Mouse (Mus musculus): ENCODE measurements around the gene Cmc2.

Gene Cmc2

GRCm38 (mm10) chr8:116905836-116906235, 15.4 kb downstream of the Cmc2 start:
- no peak for DNase-seq (ENCODE audit: low read depth, low spot score)

- DNase-seq (ENCODE audit: low read depth, low spot score): no peak
These were observed 16.0 kb downstream of the Cmc2 start for GRCm38 (mm10) chr8:116905252-116905651.

DNA sequence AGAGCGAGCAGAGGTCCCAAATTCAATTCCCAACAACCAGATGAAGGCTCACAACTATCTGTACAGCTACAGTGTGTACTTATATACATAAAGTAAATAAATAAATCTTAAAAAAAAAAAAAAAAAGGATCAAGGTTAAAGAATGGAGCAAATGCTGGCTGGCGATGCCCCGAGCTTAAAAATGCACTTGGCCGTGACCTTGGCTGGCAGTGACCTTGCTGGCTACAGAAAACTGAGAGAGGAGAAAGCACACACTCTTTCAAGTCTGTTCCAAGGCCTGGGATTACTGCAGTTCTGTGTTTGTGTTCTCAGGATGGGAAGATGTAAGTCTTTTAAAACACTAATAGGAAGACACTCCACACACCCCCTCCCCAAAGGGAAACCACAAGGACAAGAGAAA, 16.5 kb downstream of the Cmc2 start:
- no peak for DNase-seq (ENCODE audit: low read depth, low spot score)

DNA sequence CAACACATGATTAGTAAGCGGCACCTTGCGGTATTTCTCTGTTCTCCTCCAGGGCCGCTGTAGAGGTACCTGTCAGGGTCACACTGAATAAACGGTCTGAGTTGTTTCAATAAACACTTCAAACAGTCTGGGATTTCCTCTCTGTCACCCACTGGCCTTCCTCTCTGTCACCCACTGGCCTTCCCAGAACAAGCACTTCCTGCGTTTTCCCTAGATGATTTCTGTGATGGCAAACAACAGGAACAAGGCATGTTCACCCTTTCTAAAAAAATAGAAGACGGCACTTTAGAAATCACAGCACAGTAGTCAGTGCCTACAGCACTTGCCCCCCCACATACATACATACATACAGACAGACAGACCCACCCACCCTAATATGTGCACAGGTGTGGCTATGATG, 25.7 kb downstream of the Cmc2 start:
- no peak for DNase-seq (ENCODE audit: low read depth, low spot score)

DNA sequence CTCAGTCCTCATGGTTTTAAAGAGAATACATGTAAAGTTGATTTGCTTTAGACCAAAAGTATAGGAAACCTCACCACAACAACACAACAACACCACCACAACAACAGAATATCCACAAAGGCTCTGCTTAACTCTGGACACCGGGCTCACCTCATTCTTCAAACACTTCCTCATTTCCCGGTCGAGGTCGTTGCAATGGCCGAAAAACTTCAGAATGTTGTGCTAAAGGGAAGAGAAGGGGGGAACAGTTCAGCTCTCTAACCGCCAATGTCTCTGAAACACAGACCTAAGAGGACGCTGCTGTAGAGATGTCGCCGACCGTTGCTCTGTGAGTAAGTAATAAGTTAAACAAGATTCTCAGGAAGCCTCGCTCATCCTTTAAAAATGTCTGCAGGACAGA, 27.3 kb downstream of the Cmc2 start:
- DNase-seq (ENCODE audit: low read depth, low spot score): no peak

DNA sequence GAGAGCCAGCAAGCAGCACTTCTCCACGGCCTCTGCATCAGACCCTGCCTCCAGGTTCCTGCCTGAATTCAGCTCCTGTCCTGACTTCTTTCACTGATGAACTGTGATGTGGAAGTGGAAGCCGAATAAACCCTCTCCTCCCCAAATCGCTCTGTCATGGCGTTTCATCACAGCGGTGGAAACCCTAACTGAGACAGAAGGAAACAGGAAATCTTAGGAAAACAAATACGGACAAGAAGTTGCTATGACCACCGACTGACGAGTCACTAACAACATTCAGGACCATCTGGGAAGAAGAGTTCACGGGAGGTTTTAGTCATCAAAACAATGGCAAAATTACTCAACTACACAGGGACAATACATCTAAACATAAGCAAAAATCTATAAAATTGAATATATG, 28.6 kb downstream of the Cmc2 start:
- DNase-seq (ENCODE audit: low read depth, low spot score): no peak

DNA sequence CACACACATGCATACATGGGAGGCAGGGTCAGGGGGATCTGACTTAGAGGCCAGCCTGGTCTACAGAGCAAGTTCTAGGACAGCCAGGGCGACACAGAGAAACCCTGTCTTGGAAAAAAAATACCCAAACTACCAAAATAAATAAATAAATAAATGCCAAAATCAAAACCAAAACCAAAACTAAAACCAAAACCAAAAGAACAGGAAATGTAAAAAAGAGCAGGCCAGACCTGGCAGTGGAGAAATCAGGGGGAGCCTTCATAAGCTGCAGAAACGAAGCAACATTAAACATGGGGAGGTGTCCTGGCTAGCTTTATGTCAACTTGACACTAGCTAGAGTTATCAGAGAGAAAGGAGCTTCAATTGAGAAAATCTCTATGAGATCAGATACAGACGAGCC, 29.1 kb downstream of the Cmc2 start:
- no peak for DNase-seq (ENCODE audit: low read depth, low spot score)

- no peak for DNase-seq (ENCODE audit: low read depth, low spot score)
These were observed 29.8 kb downstream of the Cmc2 start for GRCm38 (mm10) chr8:116891446-116891845.

DNA sequence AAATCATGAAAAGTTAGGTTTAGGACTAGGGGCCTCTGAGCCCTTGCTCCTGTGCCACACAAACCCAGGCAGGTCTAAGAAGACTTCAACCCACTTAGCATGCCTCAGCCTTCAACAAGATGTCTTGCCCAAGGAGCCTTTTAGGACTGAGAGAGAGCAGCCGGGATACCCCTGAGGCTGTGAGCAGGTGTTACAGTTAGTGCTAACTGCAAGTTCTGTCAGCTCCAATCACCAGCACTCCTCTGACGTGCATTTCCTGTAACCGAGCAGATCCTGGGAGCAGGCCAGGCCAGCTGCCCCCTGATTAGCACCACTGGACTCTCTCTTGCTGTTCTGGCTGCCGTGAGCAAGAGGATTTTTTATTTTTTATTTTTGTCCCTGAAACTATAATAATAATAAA, 33.4 kb downstream of the Cmc2 start:
- DNase-seq (ENCODE audit: low read depth, low spot score): no peak

DNA sequence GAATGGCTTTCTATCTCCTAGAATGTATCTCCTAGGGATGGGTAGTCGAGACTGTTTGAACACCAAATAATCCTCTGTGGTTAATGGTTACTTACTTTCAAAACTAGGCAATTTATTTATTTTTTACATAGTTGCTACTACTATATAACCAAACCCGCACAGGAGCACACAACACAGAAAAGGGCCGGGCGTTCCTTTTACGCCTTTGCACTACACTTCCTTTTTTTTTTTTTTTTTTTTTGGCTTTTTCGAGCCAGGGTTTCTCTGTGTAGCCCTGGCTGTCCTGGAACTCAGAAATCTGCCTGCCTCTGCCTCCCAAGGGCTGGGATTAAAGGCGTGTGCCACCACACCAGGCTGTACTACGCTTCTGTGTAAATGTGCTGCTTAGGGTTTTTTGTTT, 39.9 kb downstream of the Cmc2 start:
- no peak for DNase-seq (ENCODE audit: low read depth, low spot score)

GRCm38 (mm10) chr8:116875798-116876450, 45.3 kb downstream of the Cmc2 start:
- no peak for DNase-seq (ENCODE audit: low read depth, low spot score)

DNA sequence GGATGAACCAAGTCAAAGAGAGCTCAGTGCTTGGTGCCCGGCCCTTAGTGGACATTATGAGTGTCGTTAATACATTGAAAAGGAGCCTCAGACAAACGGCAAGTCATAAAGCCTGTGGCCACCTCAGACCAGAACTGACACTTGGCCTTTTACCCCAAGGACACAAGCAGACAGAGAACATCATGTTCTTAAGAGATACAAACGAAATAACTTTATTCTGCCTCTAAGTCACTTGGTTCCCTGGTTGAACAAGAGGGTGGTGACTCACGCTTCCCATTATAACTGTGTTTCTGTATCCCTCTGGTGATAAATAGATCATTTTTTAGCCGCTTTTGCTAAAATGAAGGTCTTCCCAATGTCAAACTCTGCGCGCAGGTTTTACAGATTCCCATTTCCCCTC, 47.3 kb downstream of the Cmc2 start:
- no peak for DNase-seq (ENCODE audit: low read depth, low spot score)

- DNase-seq (ENCODE audit: low read depth, low spot score): no peak
These were observed 47.7 kb downstream of the Cmc2 start for GRCm38 (mm10) chr8:116873586-116873985.

DNA sequence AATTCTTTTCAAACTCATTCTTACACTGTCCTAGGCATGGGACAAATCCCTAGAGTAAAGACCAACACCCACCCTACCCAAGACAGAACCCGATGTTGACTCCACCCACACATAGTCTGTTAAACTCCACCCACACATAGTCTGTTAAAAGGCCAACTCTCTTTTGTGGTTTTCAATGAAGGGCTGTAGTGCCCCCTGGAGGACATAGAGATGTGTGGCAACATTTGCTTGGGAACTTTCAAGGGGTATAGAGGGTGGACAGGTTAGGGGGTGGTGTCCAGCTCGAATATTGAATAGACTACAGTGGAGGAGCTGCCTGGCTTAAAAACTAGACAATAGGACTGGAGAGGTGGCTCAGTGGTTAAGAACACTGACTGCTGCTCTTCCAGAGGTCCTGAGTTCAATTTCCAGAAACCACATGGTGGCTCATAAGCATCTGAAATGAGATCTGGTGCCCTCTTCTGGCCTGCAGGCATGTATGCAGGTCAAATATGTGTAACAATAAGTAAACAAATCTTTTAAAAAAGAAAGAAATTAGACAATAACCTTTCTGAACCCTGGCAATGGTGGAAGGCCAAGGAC, 48.4 kb downstream of the Cmc2 start:
- peak; percentile 93 for DNase-seq (ENCODE audit: low read depth, low spot score)

GRCm38 (mm10) chr8:116868699-116869098, 52.6 kb downstream of the Cmc2 start:
- no peak for DNase-seq (ENCODE audit: low read depth, low spot score)

- no peak for DNase-seq (ENCODE audit: low read depth, low spot score)
These were observed 53.9 kb downstream of the Cmc2 start for GRCm38 (mm10) chr8:116867321-116867720.

- peak; percentile 72 for DNase-seq (ENCODE audit: low read depth, low spot score)
These were observed 54.9 kb downstream of the Cmc2 start for GRCm38 (mm10) chr8:116866118-116866903.

DNA sequence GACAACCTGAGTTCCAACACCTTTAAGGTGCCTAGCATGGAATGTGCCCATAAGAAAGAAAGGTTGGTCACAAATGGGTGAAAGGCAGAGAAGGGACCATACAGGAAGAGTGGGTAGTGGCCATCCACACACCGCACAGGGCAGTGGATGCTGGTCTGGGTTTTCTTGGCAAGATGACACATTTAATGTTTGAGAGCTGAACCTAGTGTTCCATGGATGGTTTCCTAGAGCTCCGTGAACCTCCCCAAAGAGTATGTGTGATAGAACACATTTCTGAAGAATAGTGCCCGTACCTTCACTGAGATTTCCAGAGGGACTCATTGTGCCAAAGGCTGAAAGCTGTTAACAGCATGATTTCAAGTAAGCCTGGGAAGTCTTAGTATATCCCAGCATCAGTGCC, 56.7 kb downstream of the Cmc2 start:
- DNase-seq (ENCODE audit: low read depth, low spot score): no peak

- DNase-seq (ENCODE audit: low read depth, low spot score): no peak
These were observed 57.2 kb downstream of the Cmc2 start for GRCm38 (mm10) chr8:116864022-116864387.

GRCm38 (mm10) chr8:116863357-116864021, 57.8 kb downstream of the Cmc2 start:
- peak; percentile 27 for DNase-seq (ENCODE audit: low read depth, low spot score)

DNA sequence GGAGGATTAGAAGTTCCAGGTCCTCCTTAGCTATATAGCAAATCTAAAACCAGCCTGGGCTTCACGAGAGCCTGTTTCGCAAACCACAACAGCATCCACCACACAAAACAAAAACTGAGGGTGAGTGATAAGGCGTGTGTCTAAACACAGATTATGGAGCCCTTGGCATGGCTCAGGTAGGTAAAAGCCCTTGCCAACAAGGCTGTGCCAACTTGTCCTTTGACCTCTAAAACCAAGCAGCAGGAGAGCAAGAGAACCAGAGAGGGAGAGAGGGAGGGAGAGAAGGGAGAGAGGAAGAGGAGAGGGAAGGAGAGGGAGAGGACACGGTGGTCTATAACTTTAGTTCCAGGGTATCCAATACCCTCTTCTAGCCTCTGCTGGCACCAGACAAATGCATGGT, 59.1 kb downstream of the Cmc2 start:
- DNase-seq (ENCODE audit: low read depth, low spot score): no peak

- no peak for DNase-seq (ENCODE audit: low read depth, low spot score)
These were observed 69.2 kb downstream of the Cmc2 start for GRCm38 (mm10) chr8:116852042-116852441.

GRCm38 (mm10) chr8:116848042-116848441, 73.2 kb downstream of the Cmc2 start:
- no peak for DNase-seq (ENCODE audit: low read depth, low spot score)

Measured in R1 (cell line).